Mouse (Mus musculus) ovary, postnatal 14 days (tissue): ENCODE results near the gene Efhc1.

Experiments used
- DNase-seq: peaks from one replicate; pipeline ENCODE4 v3.0.0; 2022; ENCODE audit warnings: low spot score

Efhc1 gene

GRCm38 (mm10) chr1:21007941-21008701 lies 56.7 kb downstream of the Efhc1 start:
- DNase-seq, result no peak

- no peak for DNase-seq
Observed at GRCm38 (mm10) chr1:21008891-21009290, 57.5 kb downstream of the Efhc1 start.

- no peak for DNase-seq
Observed at GRCm38 (mm10) chr1:21010282-21010800, 58.9 kb downstream of the Efhc1 start.

GRCm38 (mm10) chr1:21014463-21014862 lies 63.0 kb downstream of the Efhc1 start:
- peak; percentile 22 for DNase-seq

- no peak for DNase-seq
Observed at GRCm38 (mm10) chr1:21023101-21023500, 71.7 kb downstream of the Efhc1 start.

GRCm38 (mm10) chr1:21025203-21025602 lies 73.8 kb downstream of the Efhc1 start:
- DNase-seq, result no peak

- no peak for DNase-seq
Observed at GRCm38 (mm10) chr1:21026534-21026933, 75.1 kb downstream of the Efhc1 start.

GRCm38 (mm10) chr1:21029000-21029399 lies 77.6 kb downstream of the Efhc1 start:
- DNase-seq, result no peak

- DNase-seq, result no peak
Observed at GRCm38 (mm10) chr1:21031650-21032049, 80.2 kb downstream of the Efhc1 start.

- no peak for DNase-seq
Observed at GRCm38 (mm10) chr1:21033065-21033791, 81.8 kb downstream of the Efhc1 start.

GRCm38 (mm10) chr1:21033792-21034119 lies 82.3 kb downstream of the Efhc1 start:
- DNase-seq, result no peak

GRCm38 (mm10) chr1:21035878-21036277 lies 84.5 kb downstream of the Efhc1 start:
- DNase-seq, result no peak

- DNase-seq, result no peak
Observed at GRCm38 (mm10) chr1:21037881-21038601, 86.6 kb downstream of the Efhc1 start.

- DNase-seq, result no peak
Observed at GRCm38 (mm10) chr1:21039564-21039963, 88.1 kb downstream of the Efhc1 start.

GRCm38 (mm10) chr1:21040173-21040572 lies 88.7 kb downstream of the Efhc1 start:
- DNase-seq, result no peak
